Mouse (Mus musculus): ENCODE measurements at regions not wholly inside any gene's neighbourhood (a gene's known extent, or its start where the extent isn't known, plus 50 kb on each side); places are given as distances from the start of the nearest gene placed in this dataset.

GRCm38 (mm10) chr14:86365032-86365431 lies 776.0 kb downstream of the Diaph3 start:
- no peak overlapping the region for H3K4me2 ChIP-seq
- H3K27me3 ChIP-seq = no peaks in the 10 kb centered on the region
- no peaks in the 10 kb centered on the region for H3K4me1 ChIP-seq (replicated peaks)
- ATAC-seq (ENCODE audit: low read depth) = no peak
- 75% methylated on average over 2 of the region's 2 CpGs for WGBS (ENCODE audit: insufficient replicate concordance)
- H3K4me3 ChIP-seq (replicated peaks) = no peak overlapping the region
- no peaks in the 10 kb centered on the region for H3K9me3 ChIP-seq (replicated peaks)
- H3K9ac ChIP-seq = no peak overlapping the region
- no peaks in the 10 kb centered on the region for H3K36me3 ChIP-seq
- no peak overlapping the region for H3K27ac ChIP-seq
- DNase-seq = no peak

- no peaks in the 10 kb centered on the region for H3K27me3 ChIP-seq
- DNase-seq (no peak), ATAC-seq (ENCODE audit: low read depth) (no peak)
- no peaks in the 10 kb centered on the region for H3K4me1 ChIP-seq (replicated peaks)
- H3K27ac ChIP-seq = no peak overlapping the region
- 42% methylated on average over 7 of the region's 7 CpGs for WGBS (ENCODE audit: insufficient replicate concordance)
- H3K4me3 ChIP-seq (replicated peaks) = no peak overlapping the region
- no peak overlapping the region for H3K4me2 ChIP-seq
- no peaks in the 10 kb centered on the region for H3K36me3 ChIP-seq
- H3K9ac ChIP-seq = no peak overlapping the region
- H3K9me3 ChIP-seq (replicated peaks) = no peaks in the 10 kb centered on the region
Observed at GRCm38 (mm10) chr14:86360423-86361059, 780.5 kb downstream of the Diaph3 start.

- ATAC-seq (ENCODE audit: low read depth) = no peak
Observed at GRCm38 (mm10) chr14:86358584-86358983, 782.5 kb downstream of the Diaph3 start.

GRCm38 (mm10) chr14:86350526-86350925 lies 790.5 kb downstream of the Diaph3 start:
- Histone ChIP-seq H3K9ac (no peak overlapping the region), H3K36me3 (no peaks in the 10 kb centered on the region), H3K4me2 (no peak overlapping the region), H3K9me3 (replicated peaks) (no peaks in the 10 kb centered on the region), H3K27ac (no peak overlapping the region), H3K4me1 (replicated peaks) (no peaks in the 10 kb centered on the region), H3K4me3 (replicated peaks) (no peak overlapping the region), H3K27me3 (no peaks in the 10 kb centered on the region)
- WGBS (ENCODE audit: insufficient replicate concordance) = 20% methylated on average over 1 of the region's 1 CpGs
- DNase-seq = no peak
- ATAC-seq (ENCODE audit: low read depth) = no peak

More at GRCm38 (mm10) chr14:86358584-86358983, 782.5 kb downstream of the Diaph3 start:
- Histone ChIP-seq H3K4me2 (no peak overlapping the region), H3K9me3 (replicated peaks) (no peaks in the 10 kb centered on the region), H3K4me1 (replicated peaks) (no peaks in the 10 kb centered on the region), H3K4me3 (replicated peaks) (no peak overlapping the region), H3K9ac (no peak overlapping the region), H3K36me3 (no peaks in the 10 kb centered on the region), H3K27ac (no peak overlapping the region), H3K27me3 (no peaks in the 10 kb centered on the region)
- 72% methylated on average over 6 of the region's 6 CpGs for WGBS (ENCODE audit: insufficient replicate concordance)
- no peak for DNase-seq

GRCm38 (mm10) chr14:86339007-86339406 lies 802.0 kb downstream of the Diaph3 start:
- Histone ChIP-seq H3K9ac (no peak overlapping the region), H3K4me1 (replicated peaks) (no peaks in the 10 kb centered on the region), H3K4me2 (no peak overlapping the region), H3K27me3 (no peaks in the 10 kb centered on the region), H3K4me3 (replicated peaks) (no peak overlapping the region), H3K9me3 (replicated peaks) (no peaks in the 10 kb centered on the region), H3K36me3 (no peaks in the 10 kb centered on the region), H3K27ac (no peak overlapping the region)
- WGBS (ENCODE audit: insufficient replicate concordance) = 44% methylated on average over 6 of the region's 6 CpGs
- ATAC-seq (ENCODE audit: low read depth) (no peak), DNase-seq (no peak)

GRCm38 (mm10) chr14:86337052-86337451 lies 804.0 kb downstream of the Diaph3 start:
- Histone ChIP-seq H3K4me1 (replicated peaks) (no peaks in the 10 kb centered on the region), H3K36me3 (no peaks in the 10 kb centered on the region), H3K4me2 (no peak overlapping the region), H3K9ac (no peak overlapping the region), H3K27me3 (no peaks in the 10 kb centered on the region), H3K9me3 (replicated peaks) (no peaks in the 10 kb centered on the region), H3K4me3 (replicated peaks) (no peak overlapping the region), H3K27ac (no peak overlapping the region)
- WGBS (ENCODE audit: insufficient replicate concordance) = 61% methylated on average over 5 of the region's 5 CpGs
- ATAC-seq (ENCODE audit: low read depth) = no peak
- no peak for DNase-seq

GRCm38 (mm10) chr14:86335284-86335683 lies 805.8 kb downstream of the Diaph3 start:
- DNase-seq = no peak
- Histone ChIP-seq H3K4me2 (no peak overlapping the region), H3K9me3 (replicated peaks) (no peaks in the 10 kb centered on the region), H3K36me3 (no peaks in the 10 kb centered on the region), H3K9ac (no peak overlapping the region), H3K27me3 (no peaks in the 10 kb centered on the region), H3K27ac (no peak overlapping the region), H3K4me3 (replicated peaks) (no peak overlapping the region), H3K4me1 (replicated peaks) (no peaks in the 10 kb centered on the region)
- ATAC-seq (ENCODE audit: low read depth) = no peak
- WGBS (ENCODE audit: insufficient replicate concordance) = 51% methylated on average over 2 of the region's 2 CpGs

- Histone ChIP-seq H3K4me1 (replicated peaks) (no peaks in the 10 kb centered on the region), H3K9me3 (replicated peaks) (no peaks in the 10 kb centered on the region), H3K9ac (no peak overlapping the region), H3K27me3 (no peaks in the 10 kb centered on the region), H3K4me3 (replicated peaks) (no peak overlapping the region), H3K4me2 (no peak overlapping the region), H3K36me3 (no peaks in the 10 kb centered on the region), H3K27ac (no peak overlapping the region)
- ATAC-seq (ENCODE audit: low read depth) (no peak), DNase-seq (no peak)
- 39% methylated on average over 3 of the region's 3 CpGs for WGBS (ENCODE audit: insufficient replicate concordance)
Observed at GRCm38 (mm10) chr14:86329176-86329575, 811.9 kb downstream of the Diaph3 start.

- H3K4me1 ChIP-seq (replicated peaks) = no peaks in the 10 kb centered on the region
- no peaks in the 10 kb centered on the region for H3K36me3 ChIP-seq
- DNase-seq (no peak), ATAC-seq (ENCODE audit: low read depth) (no peak)
- H3K27ac ChIP-seq = no peak overlapping the region
- no peak overlapping the region for H3K4me3 ChIP-seq (replicated peaks)
- no peak overlapping the region for H3K9ac ChIP-seq
- H3K4me2 ChIP-seq = no peak overlapping the region
- H3K27me3 ChIP-seq = no peaks in the 10 kb centered on the region
- no peaks in the 10 kb centered on the region for H3K9me3 ChIP-seq (replicated peaks)
- 69% methylated on average over 9 of the region's 9 CpGs for WGBS (ENCODE audit: insufficient replicate concordance)
Observed at GRCm38 (mm10) chr14:86327646-86328045, 813.4 kb downstream of the Diaph3 start.

- 28% methylated on average over 7 of the region's 7 CpGs for WGBS (ENCODE audit: insufficient replicate concordance)
- no peaks in the 10 kb centered on the region for H3K36me3 ChIP-seq
- no peaks in the 10 kb centered on the region for H3K27me3 ChIP-seq
- no peaks in the 10 kb centered on the region for H3K4me1 ChIP-seq (replicated peaks)
- DNase-seq (no peak), ATAC-seq (ENCODE audit: low read depth) (no peak)
- no peak overlapping the region for H3K4me3 ChIP-seq (replicated peaks)
- H3K27ac ChIP-seq = no peak overlapping the region
- H3K9ac ChIP-seq = no peak overlapping the region
- H3K9me3 ChIP-seq (replicated peaks) = no peaks in the 10 kb centered on the region
- H3K4me2 ChIP-seq = no peak overlapping the region
Observed at GRCm38 (mm10) chr14:86322365-86322764, 818.7 kb downstream of the Diaph3 start.

GRCm38 (mm10) chr14:86315974-86316373 lies 825.1 kb downstream of the Diaph3 start:
- DNase-seq (no peak), ATAC-seq (ENCODE audit: low read depth) (no peak)
- Histone ChIP-seq H3K4me3 (replicated peaks) (no peak overlapping the region), H3K27me3 (no peaks in the 10 kb centered on the region), H3K27ac (no peak overlapping the region), H3K4me1 (replicated peaks) (no peaks in the 10 kb centered on the region), H3K4me2 (no peak overlapping the region), H3K9ac (no peak overlapping the region), H3K36me3 (no peaks in the 10 kb centered on the region), H3K9me3 (replicated peaks) (no peaks in the 10 kb centered on the region)
- 44% methylated on average over 6 of the region's 6 CpGs for WGBS (ENCODE audit: insufficient replicate concordance)

- no peaks in the 10 kb centered on the region for H3K27me3 ChIP-seq
- H3K4me3 ChIP-seq (replicated peaks) = no peak overlapping the region
- no peaks in the 10 kb centered on the region for H3K36me3 ChIP-seq
- H3K4me1 ChIP-seq (replicated peaks) = no peaks in the 10 kb centered on the region
- H3K4me2 ChIP-seq = no peak overlapping the region
- H3K9me3 ChIP-seq (replicated peaks) = no peaks in the 10 kb centered on the region
- ATAC-seq (ENCODE audit: low read depth) (no peak), DNase-seq (no peak)
- no peak overlapping the region for H3K9ac ChIP-seq
- 31% methylated on average over 7 of the region's 7 CpGs for WGBS (ENCODE audit: insufficient replicate concordance)
- no peak overlapping the region for H3K27ac ChIP-seq
Observed at GRCm38 (mm10) chr14:86308949-86309543, 832.0 kb downstream of the Diaph3 start.
